Mouse (Mus musculus): ENCODE measurements at regions not wholly inside any gene's neighbourhood (a gene's known extent, or its start where the extent isn't known, plus 50 kb on each side); places are given as distances from the start of the nearest gene placed in this dataset.
"Not testable (repeated sequence)": the region's sequence is repeated elsewhere in the genome, so short reads cannot be mapped to it uniquely, and the experiment has no call there.

DNA sequence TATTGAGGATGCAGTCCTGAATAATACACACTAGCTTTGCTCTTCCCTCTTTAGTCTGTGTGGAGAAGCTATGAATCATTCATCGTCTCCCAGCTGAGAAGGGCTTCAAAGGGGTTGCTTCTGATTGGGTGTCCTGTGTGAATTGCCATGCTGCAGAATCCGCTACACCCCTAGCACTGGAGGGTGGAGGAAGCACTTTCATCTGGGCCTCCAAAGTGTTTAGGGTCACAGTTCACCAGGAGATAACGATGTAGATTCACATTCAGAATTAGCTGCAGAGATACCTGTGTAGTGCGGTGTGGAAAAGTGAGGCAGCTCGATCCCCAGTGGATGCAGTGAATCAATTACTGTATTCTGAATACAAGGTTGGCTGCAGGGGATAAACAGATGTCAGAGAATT is 301.2 kb upstream of the Ednrb start:
- ATAC-seq, result peak; percentile 63
- 33% methylated on average over 5 of the region's 5 CpGs for WGBS
- H3K27ac ChIP-seq (ENCODE audit: low read depth, low read length), result no peak overlapping the region

DNA sequence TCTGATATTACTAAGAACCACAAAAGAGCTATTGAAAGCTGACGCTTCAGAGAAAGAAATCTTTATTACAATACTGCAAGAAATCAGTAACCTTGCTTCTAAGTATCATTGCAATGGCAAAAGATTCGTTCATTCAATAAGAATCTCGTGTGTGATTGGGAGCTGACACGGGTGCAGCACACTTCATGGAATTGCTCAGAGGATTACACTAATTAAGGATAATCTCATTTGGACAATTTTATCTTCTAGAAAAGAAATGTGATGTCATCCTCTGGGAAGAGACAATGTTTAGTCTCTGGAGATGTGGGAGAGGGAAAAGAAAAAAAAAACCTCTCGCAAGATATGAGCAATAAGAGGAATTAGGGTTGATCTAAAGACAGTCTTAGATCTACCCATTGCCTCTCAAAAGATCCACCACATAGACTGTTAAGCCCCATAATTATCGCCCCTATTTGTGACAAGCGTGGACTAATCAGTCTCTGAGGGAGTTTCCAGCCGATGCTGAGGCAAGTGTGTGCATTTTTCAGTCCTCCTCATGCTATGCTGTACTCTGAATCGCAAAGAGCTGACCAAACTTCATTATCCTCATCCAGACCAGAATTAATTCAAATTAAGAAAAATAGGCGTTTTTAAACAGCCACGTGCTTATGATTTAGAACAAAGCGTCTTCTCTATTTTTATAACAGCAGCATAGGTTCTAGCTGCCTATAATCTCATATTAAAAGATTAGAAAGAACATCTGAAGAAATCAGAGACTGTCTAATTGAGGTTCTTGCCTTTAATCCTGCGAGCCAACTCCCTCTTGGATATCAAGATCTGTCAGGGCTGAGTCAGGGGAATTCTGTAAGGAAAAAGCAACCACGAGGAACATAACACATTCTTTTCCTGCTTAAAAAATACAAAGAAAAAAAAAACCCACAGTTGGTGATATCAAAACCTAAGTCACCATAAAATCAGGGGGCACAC is 271.1 kb upstream of the Ednrb start:
- Histone ChIP-seq H3K9me3 (ENCODE audit: low read length) (no peaks in the 10 kb centered on the region), H3K27ac (ENCODE audit: low read depth, low read length) (no peak overlapping the region), H3K36me3 (ENCODE audit: insufficient read depth) (no peaks in the 10 kb centered on the region), H3K4me1 (ENCODE audit: insufficient read depth) (no peaks in the 10 kb centered on the region), H3K9ac (no peak overlapping the region), H3K27me3 (ENCODE audit: insufficient read depth, low read length) (no peaks in the 10 kb centered on the region), H3K4me2 (ENCODE audit: low read depth) (peak overlapping the region; percentile 9; the same call in 1 of the 2 replicates), H3K4me3 (ENCODE audit: low read depth, low read length) (no peak overlapping the region)
- 25% methylated on average over 14 of the region's 14 CpGs for WGBS
- TF ChIP-seq CTCF (IDR thresholded peaks at IDR 0.05; ENCODE audit: low read depth), result no peak
- DNase-seq (no peak), ATAC-seq (no peak)

More for the DNA sequence above, 301.2 kb upstream of the Ednrb start:
- DNase-seq, result no peak
- no peaks in the 10 kb centered on the region for H3K4me1 ChIP-seq (ENCODE audit: insufficient read depth)
- no peaks in the 10 kb centered on the region for H3K36me3 ChIP-seq (ENCODE audit: insufficient read depth)
- TF ChIP-seq CTCF (IDR thresholded peaks at IDR 0.05; ENCODE audit: low read depth), result no peak
- no peak overlapping the region for H3K4me2 ChIP-seq (ENCODE audit: low read depth)
- no peaks in the 10 kb centered on the region for H3K9me3 ChIP-seq (ENCODE audit: low read length)
- no peaks in the 10 kb centered on the region for H3K27me3 ChIP-seq (ENCODE audit: insufficient read depth, low read length)
- H3K4me3 ChIP-seq (ENCODE audit: low read depth, low read length), result no peak overlapping the region
- H3K9ac ChIP-seq, result no peak overlapping the region

DNA sequence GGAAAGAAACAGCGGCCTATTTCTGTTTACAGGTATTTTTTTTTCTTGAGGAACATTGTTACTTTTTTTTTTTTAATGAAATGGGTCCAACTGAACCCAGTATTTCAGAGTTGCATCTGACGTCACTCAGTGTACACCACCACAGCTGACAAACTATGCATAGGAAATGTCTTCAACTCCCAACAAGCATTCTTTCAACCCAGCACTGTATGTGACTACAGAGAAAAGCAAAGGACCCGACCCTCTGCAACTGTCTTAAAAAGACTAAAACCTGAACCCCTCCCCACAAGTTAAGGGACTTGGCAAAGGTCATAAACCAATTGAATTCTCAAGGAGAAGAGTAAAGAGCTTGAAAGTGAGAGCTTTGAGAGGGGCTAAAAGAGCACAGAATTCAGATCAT is 270.0 kb upstream of the Ednrb start:
- Histone ChIP-seq H3K4me2 (ENCODE audit: low read depth) (no peak overlapping the region), H3K9me3 (ENCODE audit: low read length) (no peaks in the 10 kb centered on the region), H3K27me3 (ENCODE audit: insufficient read depth, low read length) (no peaks in the 10 kb centered on the region), H3K4me1 (ENCODE audit: insufficient read depth) (no peaks in the 10 kb centered on the region), H3K27ac (ENCODE audit: low read depth, low read length) (no peak overlapping the region), H3K4me3 (ENCODE audit: low read depth, low read length) (no peak overlapping the region), H3K36me3 (ENCODE audit: insufficient read depth) (no peaks in the 10 kb centered on the region), H3K9ac (no peak overlapping the region)
- WGBS, result 70% methylated on average over 3 of the region's 3 CpGs
- ATAC-seq (no peak), DNase-seq (no peak)
- TF ChIP-seq CTCF (IDR thresholded peaks at IDR 0.05; ENCODE audit: low read depth), result no peak

DNA sequence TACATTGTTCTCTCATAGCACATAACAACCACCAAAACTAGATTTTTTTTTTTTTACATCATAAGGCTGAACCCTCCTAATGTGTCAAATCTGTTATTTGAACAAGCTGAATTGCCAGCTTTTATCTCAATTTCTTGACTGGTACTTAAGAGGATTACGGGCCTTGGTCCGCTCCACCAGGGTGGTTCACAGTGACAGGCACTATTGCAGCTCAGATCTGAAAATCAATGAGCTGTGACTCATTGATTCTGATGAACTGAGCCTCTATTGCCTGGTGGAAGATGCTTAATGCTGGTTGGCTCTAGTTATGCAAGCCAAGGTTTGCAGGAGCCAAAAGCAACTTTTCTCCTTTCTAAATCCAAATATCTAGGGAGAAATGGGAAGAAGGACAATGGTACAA is 269.2 kb upstream of the Ednrb start:
- Histone ChIP-seq H3K27me3 (ENCODE audit: insufficient read depth, low read length) (no peaks in the 10 kb centered on the region), H3K4me1 (ENCODE audit: insufficient read depth) (no peaks in the 10 kb centered on the region), H3K9me3 (ENCODE audit: low read length) (no peaks in the 10 kb centered on the region), H3K9ac (no peak overlapping the region), H3K4me2 (ENCODE audit: low read depth) (no peak overlapping the region), H3K36me3 (ENCODE audit: insufficient read depth) (no peaks in the 10 kb centered on the region), H3K27ac (ENCODE audit: low read depth, low read length) (no peak overlapping the region), H3K4me3 (ENCODE audit: low read depth, low read length) (no peak overlapping the region)
- TF ChIP-seq CTCF (IDR thresholded peaks at IDR 0.05; ENCODE audit: low read depth), result no peak
- ATAC-seq (no peak), DNase-seq (no peak)
- 39% methylated on average over 2 of the region's 2 CpGs for WGBS

DNA sequence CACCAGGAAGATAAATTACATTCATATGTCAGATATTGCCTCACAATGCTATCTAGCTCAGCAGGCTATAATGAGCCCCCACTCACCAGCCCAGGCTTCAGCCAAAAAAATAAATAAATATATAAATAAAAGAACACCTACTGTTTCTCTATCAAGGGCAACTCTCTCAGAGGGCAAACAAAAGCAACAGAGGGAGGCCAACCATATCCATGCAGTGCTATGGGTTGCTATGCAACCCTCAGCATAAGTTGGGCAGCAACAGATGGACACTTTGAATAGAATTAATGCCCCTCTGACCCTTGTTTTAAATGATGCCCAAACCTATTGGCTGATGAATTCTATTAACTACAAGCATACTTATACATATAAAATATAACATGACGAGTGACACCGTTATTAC is 242.2 kb upstream of the Ednrb start:
- TF ChIP-seq CTCF (IDR thresholded peaks at IDR 0.05; ENCODE audit: low read depth), result no peak
- H3K9me3 ChIP-seq (ENCODE audit: low read length), result no peaks in the 10 kb centered on the region
- H3K36me3 ChIP-seq (ENCODE audit: insufficient read depth), result no peaks in the 10 kb centered on the region
- H3K4me1 ChIP-seq (ENCODE audit: insufficient read depth), result no peaks in the 10 kb centered on the region
- no peaks in the 10 kb centered on the region for H3K27me3 ChIP-seq (ENCODE audit: insufficient read depth, low read length)
- WGBS, result 63% methylated on average over 2 of the region's 2 CpGs
- H3K27ac ChIP-seq (ENCODE audit: low read depth, low read length), result no peak overlapping the region
- ATAC-seq (peak; percentile 25; the same call in 1 of the 2 replicates), DNase-seq (no peak)
- H3K4me2 ChIP-seq (ENCODE audit: low read depth), result no peak overlapping the region
- no peak overlapping the region for H3K9ac ChIP-seq
- H3K4me3 ChIP-seq (ENCODE audit: low read depth, low read length), result no peak overlapping the region

DNA sequence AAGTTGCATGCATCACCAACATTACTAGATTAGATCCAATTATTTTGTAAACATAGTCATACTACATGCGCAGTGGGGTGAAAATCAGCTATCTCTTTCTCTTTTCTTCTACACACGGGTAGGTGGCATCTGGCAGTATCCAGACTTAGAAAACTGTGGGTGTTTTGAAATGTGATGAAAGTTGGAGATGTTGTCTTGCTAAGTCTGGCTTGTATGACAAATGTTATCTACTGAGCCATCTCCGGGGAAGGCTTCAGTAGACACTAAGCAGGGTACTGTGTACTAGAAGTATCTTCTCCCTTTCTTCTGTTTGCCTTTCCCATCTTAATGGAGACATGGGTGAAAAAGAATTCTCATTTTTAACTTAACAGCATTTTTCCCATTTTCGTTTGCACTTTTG is 220.0 kb upstream of the Ednrb start:
- 74% methylated on average over 1 of the region's 4 CpGs for WGBS
- not testable (repeated sequence) for H3K4me3 ChIP-seq (ENCODE audit: low read depth, low read length); H3K27ac ChIP-seq (ENCODE audit: low read depth, low read length); H3K9me3 ChIP-seq (ENCODE audit: low read length); H3K4me1 ChIP-seq (ENCODE audit: insufficient read depth); ATAC-seq; H3K4me2 ChIP-seq (ENCODE audit: low read depth); DNase-seq; H3K36me3 ChIP-seq (ENCODE audit: insufficient read depth); H3K27me3 ChIP-seq (ENCODE audit: insufficient read depth, low read length); H3K9ac ChIP-seq

DNA sequence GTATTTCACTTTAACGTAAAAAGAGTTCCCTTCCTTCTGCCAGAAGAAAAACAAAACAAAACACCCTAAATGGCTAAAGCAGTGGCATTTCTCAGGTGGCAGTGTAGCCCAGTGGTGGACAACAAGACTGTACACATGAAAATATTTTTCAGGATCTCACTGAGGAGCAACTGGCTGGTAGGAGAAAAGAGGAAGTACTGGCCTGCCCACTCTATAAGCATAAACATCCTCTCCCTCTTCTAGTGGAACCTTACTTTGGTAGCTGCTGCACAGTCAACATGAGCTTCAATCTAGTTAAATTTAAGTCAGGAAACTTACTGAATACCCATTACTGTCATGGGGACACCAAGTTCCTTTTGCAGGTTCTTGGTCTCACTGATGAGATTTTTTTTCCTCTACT is 209.5 kb upstream of the Ednrb start:
- TF ChIP-seq CTCF (IDR thresholded peaks at IDR 0.05; ENCODE audit: low read depth), result no peak
- Histone ChIP-seq H3K27ac (ENCODE audit: low read depth, low read length) (no peak overlapping the region), H3K36me3 (ENCODE audit: insufficient read depth) (no peaks in the 10 kb centered on the region), H3K27me3 (ENCODE audit: insufficient read depth, low read length) (no peaks in the 10 kb centered on the region), H3K4me1 (ENCODE audit: insufficient read depth) (no peaks in the 10 kb centered on the region), H3K9me3 (ENCODE audit: low read length) (no peaks in the 10 kb centered on the region), H3K4me3 (ENCODE audit: low read depth, low read length) (no peak overlapping the region), H3K9ac (no peak overlapping the region), H3K4me2 (ENCODE audit: low read depth) (no peak overlapping the region)
- DNase-seq (no peak), ATAC-seq (no peak)
- WGBS, result 100% methylated on average over 1 of the region's 1 CpGs

Data from forebrain, postnatal 0 days (tissue).